Mouse (Mus musculus) intestine, embryonic 14.5 days (tissue): ENCODE measurements around the gene Rgs2. TPM values are rescaled to one million over a fixed set of nuclear protein-coding genes. Genes with fewer than 3 reads are reported as not detected.

Source experiments
- ATAC-seq: fragments of 200-750 bp; cut with Nextera tagmentation; replicated peaks from 2 replicates; pipeline ENCODE4 v1.8.0; 2017; ENCODE audit warnings: low read depth, moderate number of reproducible peaks, moderate TSS enrichment, moderate library complexity; ENCODE audit not compliant: low FRiP score, low TSS enrichment
- DNase-seq: peaks from one replicate; pipeline ENCODE4 v3.0.0-alpha.2; 2018; ENCODE audit warnings: low spot score
- H3K27ac ChIP-seq: fragments of 300-500 bp; sonication (generic); 2 replicates; pipeline ENCODE4 v1.5.1; 2014; ENCODE audit warnings: low read depth, mild to moderate bottlenecking, control low read depth
- H3K27me3 ChIP-seq: fragments of 300-500 bp; sonication (generic); replicated peaks from 2 replicates; pipeline ENCODE4 v1.6.1; 2014; ENCODE audit warnings: low read length, control low read depth; ENCODE audit not compliant: control insufficient read depth, insufficient read depth
- H3K36me3 ChIP-seq: fragments of 300-500 bp; sonication (generic); 2 replicates; pipeline ENCODE4 v1.6.1; 2014; ENCODE audit warnings: low read length, control low read depth; ENCODE audit not compliant: control insufficient read depth, insufficient read depth
- H3K4me1 ChIP-seq: fragments of 300-500 bp; sonication (generic); replicated peaks from 2 replicates; pipeline ENCODE4 v1.6.1; 2014; ENCODE audit warnings: low read length, control low read depth, mixed read lengths; ENCODE audit not compliant: control insufficient read depth, insufficient read depth
- H3K4me2 ChIP-seq: fragments of 300-500 bp; sonication (generic); 2 replicates; pipeline ENCODE4 v1.6.1; 2014; ENCODE audit warnings: low read length
- H3K4me3 ChIP-seq: fragments of 300-500 bp; sonication (generic); 2 replicates; pipeline ENCODE4 v1.5.1; 2014; ENCODE audit warnings: low read depth, low read length, control low read depth, mixed read lengths
- H3K9ac ChIP-seq: fragments of 300-500 bp; sonication (generic); 2 replicates; pipeline ENCODE4 v1.6.1; 2014; ENCODE audit warnings: mild to moderate bottlenecking, low read length
- H3K9me3 ChIP-seq: fragments of 300-500 bp; sonication (generic); 2 replicates; pipeline ENCODE4 v1.6.1; 2016; ENCODE audit warnings: low read length, control low read depth; ENCODE audit not compliant: control insufficient read depth
- whole genome bisulfite sequencing: fragments of 180-500 bp; shearing (Covaris S2); extraction: QIAGEN DNeasy Blood & Tissue Kit; methylation state at CpG from one replicate; pipeline ENCODE4 v1.1.7; 2014; 5-methylcytosine and 5-hydroxymethylcytosine counted together
- polyA plus RNA-seq: library from polyadenylated mRNA; unstranded; fragments of >200 nt; fragmentation: Nextera tagmentation; extraction: Ambion mirVana; gene quantifications from 2 replicates; pipeline ENCODE4 v1.2.1, GENCODE M21; 2014

Gene Rgs2
- polyA plus RNA-seq, 1 experiment from 2014 or later, result 39.8 TPM

DNA sequence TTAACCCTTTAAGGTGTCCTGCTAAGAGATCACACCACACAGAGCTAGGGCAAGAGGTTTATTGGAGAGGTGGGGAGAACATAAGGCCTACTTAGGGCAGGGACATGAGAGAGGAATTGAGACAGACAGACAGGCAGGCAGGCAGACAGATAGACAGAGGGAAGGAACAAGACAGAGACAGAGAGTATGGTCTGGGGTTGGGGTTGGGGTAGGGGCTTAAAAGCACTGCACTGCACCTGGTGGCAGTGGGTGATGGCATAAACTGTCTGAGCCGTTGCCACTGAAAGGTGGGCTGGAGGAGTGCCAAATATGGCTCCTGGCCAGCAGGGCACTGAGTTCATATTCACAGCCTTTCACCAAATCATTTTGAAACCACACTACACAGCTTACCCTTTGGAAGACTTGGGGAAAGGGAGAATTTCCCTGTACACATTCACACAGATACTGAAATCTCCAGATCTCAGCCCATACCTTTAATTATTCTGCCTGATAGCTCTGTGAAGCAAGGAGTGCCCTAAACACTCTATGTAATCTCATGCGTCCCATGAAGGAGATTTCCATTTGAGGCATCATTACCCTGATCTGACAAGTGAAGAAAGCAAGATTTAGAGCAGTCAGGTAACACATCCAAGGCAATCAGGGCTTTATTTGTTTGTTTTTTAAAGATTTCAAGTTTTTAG lies 21.7 kb downstream of the Rgs2 start:
- ATAC-seq, result no peak

GRCm38 (mm10) chr1:143980811-143981210 lies 23.1 kb downstream of the Rgs2 start:
- no peaks in the 10 kb centered on the region for H3K9me3 ChIP-seq
- no peaks in the 10 kb centered on the region for H3K4me1 ChIP-seq
- H3K36me3 ChIP-seq, result no peaks in the 10 kb centered on the region
- no peak for ATAC-seq
- H3K4me2 ChIP-seq, result no peak overlapping the region
- DNase-seq, result no peak
- no peak overlapping the region for H3K27ac ChIP-seq
- no peaks in the 10 kb centered on the region for H3K27me3 ChIP-seq
- no peak overlapping the region for H3K4me3 ChIP-seq
- no peak overlapping the region for H3K9ac ChIP-seq

More for the DNA sequence above, 21.7 kb downstream of the Rgs2 start:
- Histone ChIP-seq H3K4me2 (no peak overlapping the region), H3K4me1 (no peaks in the 10 kb centered on the region), H3K27me3 (no peaks in the 10 kb centered on the region), H3K4me3 (no peak overlapping the region), H3K27ac (no peak overlapping the region), H3K9ac (no peak overlapping the region), H3K9me3 (no peaks in the 10 kb centered on the region), H3K36me3 (no peaks in the 10 kb centered on the region)
- WGBS, result 56% methylated on average over 2 of the region's 2 CpGs
- no peak for DNase-seq

DNA sequence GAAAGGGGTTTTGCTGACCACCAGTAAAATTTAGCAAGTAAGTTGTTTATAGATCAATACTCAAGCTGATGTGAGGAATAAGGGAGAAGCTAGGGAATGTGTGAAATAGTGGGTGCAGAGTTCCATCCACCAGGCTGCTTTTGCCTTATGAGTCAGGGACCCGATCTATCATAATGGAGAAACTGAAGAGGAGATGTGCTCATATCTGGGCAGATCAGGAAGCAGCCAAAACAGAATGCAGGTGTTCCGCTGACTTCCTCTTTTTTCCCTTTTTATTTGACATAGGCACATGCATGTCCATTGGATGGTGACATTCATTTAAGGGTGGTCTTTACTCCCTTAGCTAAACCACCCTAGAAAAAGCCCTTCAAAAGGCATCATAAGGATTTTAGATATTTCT lies 29.3 kb downstream of the Rgs2 start:
- Histone ChIP-seq H3K4me2 (no peak overlapping the region), H3K9me3 (no peaks in the 10 kb centered on the region), H3K9ac (no peak overlapping the region), H3K27me3 (no peaks in the 10 kb centered on the region), H3K36me3 (no peaks in the 10 kb centered on the region), H3K4me3 (no peak overlapping the region), H3K27ac (no peak overlapping the region), H3K4me1 (no peaks in the 10 kb centered on the region)
- WGBS, result 96% methylated on average over 2 of the region's 2 CpGs
- DNase-seq (no peak), ATAC-seq (no peak)

- ATAC-seq (no peak), DNase-seq (no peak)
- no peaks in the 10 kb centered on the region for H3K4me1 ChIP-seq
- no peak overlapping the region for H3K4me2 ChIP-seq
- H3K4me3 ChIP-seq, result no peak overlapping the region
- no peaks in the 10 kb centered on the region for H3K36me3 ChIP-seq
- H3K9ac ChIP-seq, result no peak overlapping the region
- no peaks in the 10 kb centered on the region for H3K27me3 ChIP-seq
- WGBS, result 81% methylated on average over 3 of the region's 3 CpGs
- no peaks in the 10 kb centered on the region for H3K9me3 ChIP-seq
- H3K27ac ChIP-seq, result no peak overlapping the region
Measured at GRCm38 (mm10) chr1:143962301-143962700, 41.7 kb downstream of the Rgs2 start.

DNA sequence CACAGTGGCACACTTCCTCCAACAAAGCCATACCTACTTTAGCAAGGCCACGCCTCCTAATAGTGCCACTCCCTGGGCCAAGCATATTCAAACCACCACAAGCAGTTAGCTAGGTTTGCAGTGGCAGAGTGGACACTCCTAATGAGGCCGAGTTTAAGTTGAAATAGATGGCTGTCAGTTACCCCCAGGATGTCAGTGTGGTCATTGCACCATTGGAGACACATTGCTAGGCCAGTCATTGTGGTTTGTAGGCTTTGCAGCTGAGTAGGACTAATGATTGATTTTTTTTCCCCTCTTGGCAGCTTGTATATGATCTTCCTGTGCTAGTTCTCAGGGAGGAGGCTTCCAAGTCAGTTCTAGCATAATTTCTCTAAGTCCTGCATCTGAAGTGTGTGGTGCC lies 43.6 kb downstream of the Rgs2 start:
- Histone ChIP-seq H3K4me1 (no peaks in the 10 kb centered on the region), H3K4me2 (no peak overlapping the region), H3K27me3 (no peaks in the 10 kb centered on the region), H3K9me3 (no peaks in the 10 kb centered on the region), H3K9ac (no peak overlapping the region), H3K36me3 (no peaks in the 10 kb centered on the region), H3K4me3 (no peak overlapping the region), H3K27ac (no peak overlapping the region)
- WGBS, result 92% methylated on average over 2 of the region's 2 CpGs
- ATAC-seq, result no peak
- DNase-seq, result no peak

DNA sequence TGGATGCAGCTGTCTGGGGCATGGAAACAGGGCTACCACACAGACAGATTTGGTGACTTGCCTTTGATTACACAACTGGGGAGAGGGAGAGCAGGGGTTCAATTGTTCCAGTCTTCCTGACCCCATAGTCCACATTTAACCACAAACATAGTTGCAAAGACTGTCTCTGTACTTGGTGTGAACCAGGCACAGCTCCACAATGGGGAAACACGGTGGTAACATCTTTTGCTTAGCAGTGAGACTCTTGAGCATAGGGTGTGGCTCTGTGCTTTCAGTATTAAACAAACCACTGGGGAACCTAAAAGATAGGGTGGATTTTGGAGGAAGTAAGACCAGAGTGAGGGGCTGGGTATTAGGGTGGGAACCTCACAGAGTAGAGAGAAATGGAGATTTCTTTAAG lies 47.9 kb downstream of the Rgs2 start:
- ATAC-seq (no peak), DNase-seq (no peak)
- no peak overlapping the region for H3K9ac ChIP-seq
- H3K4me3 ChIP-seq, result no peak overlapping the region
- H3K27me3 ChIP-seq, result no peaks in the 10 kb centered on the region
- WGBS, result 78% methylated on average over 1 of the region's 1 CpGs
- H3K36me3 ChIP-seq, result no peaks in the 10 kb centered on the region
- H3K4me1 ChIP-seq, result no peaks in the 10 kb centered on the region
- H3K9me3 ChIP-seq, result no peaks in the 10 kb centered on the region
- no peak overlapping the region for H3K27ac ChIP-seq
- no peak overlapping the region for H3K4me2 ChIP-seq

DNA sequence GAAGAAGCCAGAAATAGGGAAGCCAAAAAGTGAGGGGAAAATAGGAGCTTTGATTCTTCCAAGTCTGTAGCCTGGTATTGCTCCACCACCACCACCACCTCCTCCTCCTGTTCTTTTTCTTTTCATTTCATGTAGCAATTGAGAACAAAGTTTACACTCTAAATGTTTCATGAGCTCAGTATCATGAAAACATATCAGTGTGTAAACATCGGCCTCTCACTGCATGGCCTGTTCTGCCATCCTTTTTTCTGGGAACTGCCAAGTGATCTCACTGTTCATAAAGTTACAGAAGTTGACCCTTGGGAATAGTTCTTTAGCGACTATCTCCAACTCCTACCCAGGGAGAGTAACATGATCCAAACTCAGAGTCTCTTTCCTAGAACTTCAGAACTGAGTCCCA lies 51.1 kb downstream of the Rgs2 start:
- DNase-seq (no peak), ATAC-seq (no peak)
- no peaks in the 10 kb centered on the region for H3K9me3 ChIP-seq
- H3K4me1 ChIP-seq, result no peaks in the 10 kb centered on the region
- H3K27ac ChIP-seq, result no peak overlapping the region
- WGBS, result 70% methylated on average over 2 of the region's 2 CpGs
- no peak overlapping the region for H3K4me3 ChIP-seq
- no peak overlapping the region for H3K9ac ChIP-seq
- H3K27me3 ChIP-seq, result no peaks in the 10 kb centered on the region
- no peak overlapping the region for H3K4me2 ChIP-seq
- H3K36me3 ChIP-seq, result no peaks in the 10 kb centered on the region

Other genes with a start within 250 kb of the Rgs2 start
- 13.8 and 15.0 TPM in 2 replicates for gene Trove2, start 227.1 kb downstream of the Rgs2 start, polyA plus RNA-seq
- gene Uchl5, start 226.9 kb downstream of the Rgs2 start, polyA plus RNA-seq, result 75.3 and 81.8 TPM in 2 replicates
- gene Rgs13, start 173.2 kb upstream of the Rgs2 start, polyA plus RNA-seq, result not detected in 2 replicates
- gene Rgs1, start 245.1 kb upstream of the Rgs2 start, polyA plus RNA-seq, result 0.56 TPM in 1 of 2 replicates, not detected in the other